Mouse (Mus musculus) left cerebral cortex, postnatal 14 days (tissue): ENCODE results near the gene Pbx4. TPM values are rescaled to one million over a fixed set of nuclear protein-coding genes. Genes with fewer than 3 reads are reported as not detected.

Experiments
- DNase-seq, 2 experiments: peaks; one replicate each; pipeline ENCODE4 v3.0.0; 2021 to 2022; ENCODE audit warnings: low spot score in 2 of 2, mixed read lengths in 1 of 2
- intact Hi-C: fragments of 180-260 bp; cut with DNase I; formaldehyde crosslinking; loops from one replicate; pipeline ENCODE4 v1.15.1; 2025
- long read RNA-seq, 2 experiments: library from polyadenylated mRNA; stranded (forward); transcript quantifications; one replicate each; pipeline ENCODE4 v2.0.0; 2021
- total RNA-seq, 2 experiments: library from RNA; stranded (reverse); gene quantifications; 2 replicates each; pipeline ENCODE4 v1.2.3; 2021

Gene Pbx4
- 10 to 100 TPM; 23.0 to 27.4 TPM for total RNA-seq
- long read RNA-seq, experiment 1, transcript Pbx4-205 (6 exons, 931 nt): major isoform, 7 of 36 reads
- long read RNA-seq, experiment 1, partial matches to known transcripts: 2 of 36 reads
- long read RNA-seq, experiment 1, other reads (novel, unspliced or antisense): 23 of 36 reads
- long read RNA-seq, experiment 2, partial matches to known transcripts: 1 of 23 reads
- long read RNA-seq, experiment 2, other reads (novel, unspliced or antisense): 16 of 23 reads

- DNase-seq: peak; percentile 95 to 98
- intact Hi-C loops: no loop called here
Measured at GRCm38 (mm10) chr8:69832298-69832853, at the start of gene Pbx4. Gene Pbx4, plus strand, starts transcription at chr8:69832491.

- intact Hi-C loops: no loop called here
- DNase-seq: peak in 1 of 2 experiments; percentile 1
Measured at GRCm38 (mm10) chr8:69789105-69789504, 43.2 kb upstream of the Pbx4 start.

- intact Hi-C loops: no loop called here
- peak in 1 of 2 experiments; percentile 1 for DNase-seq
Measured at GRCm38 (mm10) chr8:69789731-69790130, 42.6 kb upstream of the Pbx4 start.

GRCm38 (mm10) chr8:69790364-69790763 is 41.9 kb upstream of the Pbx4 start:
- intact Hi-C loops: no loop called here
- peak in 1 of 2 experiments; percentile 2 for DNase-seq

- peak; percentile 83 to 88 for DNase-seq
- intact Hi-C loops: no loop called here
Measured at GRCm38 (mm10) chr8:69790773-69791367, 41.4 kb upstream of the Pbx4 start, which contains the start of the genes Atp13a1 and Zfp866. Gene Atp13a1, plus strand, starts transcription at chr8:69791163. Gene Zfp866, minus strand, starts transcription at chr8:69791178.

DNA sequence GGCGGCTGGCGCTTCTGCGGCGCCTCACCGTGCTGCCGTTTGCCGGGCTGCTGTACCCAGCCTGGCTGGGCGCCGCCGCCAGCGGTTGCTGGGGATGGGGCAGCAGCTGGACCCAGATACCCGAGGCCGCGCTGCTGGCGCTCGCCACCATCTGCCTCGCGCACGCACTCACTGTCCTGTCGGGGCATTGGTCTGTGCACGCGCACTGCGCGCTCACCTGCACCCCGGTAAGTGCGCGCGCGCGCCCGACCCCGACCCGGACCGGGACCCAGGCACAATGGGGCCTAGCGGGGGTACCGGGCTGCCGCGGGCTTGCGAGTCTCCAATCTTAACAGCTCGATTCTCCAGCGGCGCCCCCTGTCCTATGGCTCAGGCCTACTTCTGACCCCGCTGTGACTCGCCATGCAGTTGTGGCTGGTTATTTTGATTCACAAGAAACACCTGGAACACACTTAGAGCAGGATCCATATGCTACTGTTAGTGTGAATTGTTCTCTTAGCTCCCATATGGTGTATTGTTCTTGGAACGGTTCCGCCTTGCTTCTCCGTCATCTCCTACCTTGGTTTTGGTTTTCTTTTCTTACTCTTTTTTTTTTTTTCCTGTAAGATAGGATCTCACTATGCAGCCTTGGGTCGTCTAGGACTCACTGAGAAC is 40.7 kb upstream of the Pbx4 start:
- peak in 1 of 2 experiments; percentile 26 for DNase-seq
- intact Hi-C loops: no loop called here

DNA sequence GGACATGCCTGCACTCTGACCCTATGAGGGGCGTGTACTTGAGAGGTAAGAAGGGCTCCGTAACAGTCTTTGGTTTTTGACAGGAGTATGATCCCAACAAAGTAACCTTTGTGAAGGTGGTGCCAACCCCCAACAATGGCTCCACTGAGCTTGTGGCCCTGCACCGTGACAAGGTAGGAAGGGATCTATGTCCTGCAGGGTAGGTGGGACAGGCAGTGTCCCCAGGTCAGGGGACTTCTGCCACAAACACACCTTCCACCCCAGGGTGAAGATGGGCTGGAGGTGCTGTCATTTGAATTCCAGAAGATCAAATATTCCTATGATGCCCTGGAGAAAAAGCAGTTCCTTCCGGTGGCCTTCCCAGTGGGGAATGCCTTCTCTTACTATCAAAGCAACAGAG is 38.6 kb upstream of the Pbx4 start:
- DNase-seq: no peak
- intact Hi-C loops: no loop called here

GRCm38 (mm10) chr8:69794096-69794495 is 38.2 kb upstream of the Pbx4 start:
- intact Hi-C loops: no loop called here

DNA sequence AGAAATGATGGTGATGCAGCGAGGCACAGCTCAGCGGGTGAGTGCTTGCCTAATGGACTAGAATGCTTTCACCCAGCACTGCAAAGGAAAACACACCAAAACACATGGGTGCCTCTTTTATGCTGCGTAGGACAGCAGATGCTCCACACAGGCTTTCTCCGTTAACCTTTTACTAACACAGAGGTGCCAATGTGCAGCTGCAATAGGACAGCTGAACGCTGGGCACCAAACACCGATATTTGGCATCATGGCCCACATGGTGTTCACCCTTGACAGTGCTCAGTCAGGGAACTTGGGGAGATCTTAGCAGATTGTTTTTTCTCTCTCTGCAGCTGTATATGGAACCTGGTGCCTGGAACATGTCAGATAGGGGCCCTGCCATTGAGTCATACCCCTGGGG is 37.4 kb upstream of the Pbx4 start:
- DNase-seq: no peak
- intact Hi-C loops: no loop called here

More at GRCm38 (mm10) chr8:69794096-69794495, 38.2 kb upstream of the Pbx4 start:
- DNase-seq: no peak

GRCm38 (mm10) chr8:69796721-69797345 is 35.5 kb upstream of the Pbx4 start:
- DNase-seq: no peak
- intact Hi-C loops: no loop called here

DNA sequence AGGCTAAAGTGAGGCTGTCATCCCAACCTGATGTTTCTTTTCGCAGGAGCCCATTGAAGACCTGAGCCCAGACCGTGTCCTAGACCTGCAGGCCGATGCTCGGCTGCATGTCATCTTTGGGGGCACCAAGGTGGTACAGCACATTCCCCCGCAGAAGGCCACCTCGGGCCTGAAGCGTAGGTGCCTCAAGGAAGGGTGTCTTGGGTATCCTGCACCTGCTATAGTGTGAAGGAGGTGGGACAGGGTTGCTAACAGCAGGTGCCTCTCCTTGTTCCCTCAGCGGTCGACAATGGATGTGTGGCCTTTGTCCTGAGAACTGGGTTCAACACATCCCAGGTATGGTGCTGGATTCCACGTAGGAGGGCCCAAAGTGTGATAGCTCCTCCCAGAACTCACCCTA is 34.6 kb upstream of the Pbx4 start:
- DNase-seq: no peak
- intact Hi-C loops: no loop called here

- intact Hi-C loops: no loop called here
- DNase-seq: no peak
Measured at GRCm38 (mm10) chr8:69799261-69799660, 33.0 kb upstream of the Pbx4 start.

DNA sequence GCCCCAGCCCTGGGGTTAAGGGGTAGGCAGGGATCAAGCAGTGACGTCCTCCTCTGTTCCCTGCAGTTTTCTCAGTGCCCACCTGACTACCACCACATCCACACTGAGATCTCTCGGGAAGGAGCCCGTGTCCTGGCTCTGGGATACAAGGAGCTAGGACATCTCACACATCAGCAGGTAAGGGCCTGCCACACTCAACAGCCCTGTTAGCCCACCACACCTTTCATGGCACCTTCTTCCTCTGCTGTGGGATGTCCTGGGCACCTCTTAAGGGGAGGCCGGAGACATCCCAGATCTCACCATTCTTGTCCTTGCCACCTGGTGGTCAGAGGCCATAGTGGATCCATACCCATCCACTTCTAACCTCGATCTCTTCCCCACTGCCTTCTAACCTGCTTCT is 32.3 kb upstream of the Pbx4 start:
- intact Hi-C loops: no loop called here
- no peak for DNase-seq

DNA sequence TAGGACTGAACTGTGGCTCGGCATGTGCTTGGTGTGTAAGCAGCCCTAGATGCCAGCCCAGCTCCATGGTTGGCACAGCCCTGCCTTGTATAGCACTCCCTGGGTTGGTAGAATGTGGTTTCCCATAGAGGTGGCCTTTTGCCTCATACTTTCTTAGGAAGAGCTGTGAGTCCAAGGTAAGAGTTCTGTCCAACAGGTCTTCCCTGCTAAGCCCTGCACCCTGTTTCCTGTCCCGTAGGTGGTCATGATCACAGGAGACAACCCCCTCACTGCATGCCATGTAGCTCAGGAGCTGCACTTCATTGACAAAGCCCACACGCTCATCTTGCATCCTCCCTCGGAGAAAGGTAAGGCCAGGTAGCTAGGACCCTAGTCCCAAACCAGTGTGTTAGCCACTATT is 30.5 kb upstream of the Pbx4 start:
- no peak for DNase-seq
- intact Hi-C loops: no loop called here

DNA sequence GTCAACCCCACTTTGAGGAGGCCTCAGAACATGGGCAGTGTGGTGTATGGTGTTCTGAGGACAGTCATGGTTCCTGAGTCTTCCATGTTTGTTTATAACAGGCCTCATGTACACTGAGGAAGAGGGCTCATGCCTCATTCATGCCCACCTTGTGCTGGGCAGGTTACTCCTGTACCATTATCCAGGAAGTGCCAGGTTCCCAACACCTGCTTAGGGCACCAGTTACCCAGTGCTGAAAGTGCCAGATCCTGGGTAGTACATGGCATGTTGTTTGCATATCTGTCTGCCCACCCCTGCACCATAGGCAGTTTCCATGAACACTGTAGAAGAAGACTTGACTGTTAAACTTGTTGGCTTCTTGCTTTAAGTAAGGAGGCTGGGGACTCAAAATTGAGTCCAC is 30.1 kb upstream of the Pbx4 start:
- intact Hi-C loops: no loop called here
- no peak for DNase-seq

DNA sequence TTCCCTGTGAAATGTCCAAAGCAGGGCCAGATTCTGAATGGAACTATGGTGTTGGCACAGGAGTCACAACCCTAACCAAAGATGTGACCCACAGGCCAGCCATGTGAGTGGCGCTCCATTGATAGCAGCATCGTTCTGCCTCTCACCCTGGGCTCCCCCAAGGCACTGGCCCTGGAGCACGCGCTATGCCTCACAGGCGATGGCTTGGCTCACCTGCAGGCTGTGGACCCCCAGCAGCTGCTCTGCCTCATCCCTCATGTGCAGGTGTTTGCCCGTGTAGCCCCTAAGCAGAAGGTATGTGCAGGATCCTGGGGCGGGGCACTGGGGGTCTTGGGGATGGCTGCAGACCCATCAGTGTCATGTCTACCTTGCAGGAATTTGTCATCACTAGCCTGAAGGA is 28.9 kb upstream of the Pbx4 start:
- no peak for DNase-seq
- intact Hi-C loops: no loop called here

GRCm38 (mm10) chr8:69804537-69804936 is 27.8 kb upstream of the Pbx4 start:
- intact Hi-C loops: no loop called here
- no peak for DNase-seq

GRCm38 (mm10) chr8:69805086-69805485 is 27.2 kb upstream of the Pbx4 start:
- intact Hi-C loops: no loop called here
- DNase-seq: no peak

- intact Hi-C loops: no loop called here
- DNase-seq: no peak
Measured at GRCm38 (mm10) chr8:69805491-69805890, 26.8 kb upstream of the Pbx4 start.

GRCm38 (mm10) chr8:69807236-69807635 is 25.1 kb upstream of the Pbx4 start:
- DNase-seq: no peak

More at GRCm38 (mm10) chr8:69807236-69807635, 25.1 kb upstream of the Pbx4 start:
- intact Hi-C loops: no loop called here
